Mouse (Mus musculus) c-Kit-positive CD71-negative TER-119-negative erythroid progenitor cells, embryonic 14.5 days (primary cell): ENCODE measurements around the gene Pigb.

Source experiments
- DNase-seq: peaks from one replicate; pipeline ENCODE4 v3.0.0-alpha.2; 2013; ENCODE audit warnings: low read depth

Pigb gene

GRCm38 (mm10) chr9:72992576-72992975, 47.6 kb downstream of the Pigb start:
- DNase-seq: no peak

GRCm38 (mm10) chr9:72991420-72991819, 48.8 kb downstream of the Pigb start:
- no peak for DNase-seq

- no peak for DNase-seq
These were observed 51.5 kb downstream of the Pigb start for GRCm38 (mm10) chr9:72988706-72989105.

- no peak for DNase-seq
These were observed 52.5 kb downstream of the Pigb start for GRCm38 (mm10) chr9:72987703-72988102.

- peak; percentile 91 for DNase-seq
These were observed 54.6 kb downstream of the Pigb start, which contains the start of the genes Ccpg1os and Ccpg1 for GRCm38 (mm10) chr9:72985250-72986220. Gene Ccpg1os (minus strand): TSS chr9:72985382. Gene Ccpg1 (plus strand): TSS chr9:72985429.

GRCm38 (mm10) chr9:72983066-72983465, 57.1 kb downstream of the Pigb start:
- DNase-seq: no peak

GRCm38 (mm10) chr9:72975242-72975641, 64.9 kb downstream of the Pigb start:
- DNase-seq: no peak

GRCm38 (mm10) chr9:72974734-72975133, 65.4 kb downstream of the Pigb start:
- DNase-seq: no peak

- no peak for DNase-seq
These were observed 67.2 kb downstream of the Pigb start for GRCm38 (mm10) chr9:72972984-72973383.

GRCm38 (mm10) chr9:72972435-72972834, 67.7 kb downstream of the Pigb start:
- DNase-seq: no peak

GRCm38 (mm10) chr9:72969874-72970273, 70.3 kb downstream of the Pigb start:
- DNase-seq: no peak

GRCm38 (mm10) chr9:72968349-72969061, 71.7 kb downstream of the Pigb start:
- DNase-seq: peak; percentile 62

- no peak for DNase-seq
These were observed 78.2 kb downstream of the Pigb start for GRCm38 (mm10) chr9:72961959-72962358.

- DNase-seq: no peak
These were observed 78.8 kb downstream of the Pigb start for GRCm38 (mm10) chr9:72961346-72961745.

GRCm38 (mm10) chr9:72958521-72959450, 81.4 kb downstream of the Pigb start, which contains the start of the genes Dyx1c1 and Gm44503:
Gene Dyx1c1 (plus strand): TSS chr9:72958785.
Gene Gm44503 (plus strand): TSS chr9:72958852.
- DNase-seq: peak; percentile 68
